Mouse (Mus musculus) limb, embryonic 12.5 days (tissue): Measurements from ENCODE around the gene Dnajb4. TPM values are rescaled to one million over a fixed set of nuclear protein-coding genes. Genes with fewer than 3 reads are reported as not detected.

Source experiments
- ATAC-seq: fragments of 200-750 bp; cut with Nextera tagmentation; 2 replicates; pipeline ENCODE4 v1.8.0; 2017; ENCODE audit warnings: low read depth, moderate TSS enrichment; ENCODE audit not compliant: insufficient number of reproducible peaks, insufficient read depth, low FRiP score, low TSS enrichment
- H3K27ac ChIP-seq: fragments of 300-500 bp; sonication (generic); 2 replicates; pipeline ENCODE4 v1.5.1; 2016; ENCODE audit warnings: mild to moderate bottlenecking, moderate library complexity
- H3K27me3 ChIP-seq: fragments of 300-500 bp; sonication (generic); 2 replicates; pipeline ENCODE4 v1.6.1; 2016; ENCODE audit warnings: mild to moderate bottlenecking, moderate library complexity
- H3K36me3 ChIP-seq: fragments of 300-500 bp; sonication (generic); 2 replicates; pipeline ENCODE4 v1.6.1; 2016; ENCODE audit warnings: mild to moderate bottlenecking, moderate library complexity
- H3K4me1 ChIP-seq: fragments of 300-500 bp; sonication (generic); replicated peaks from 2 replicates; pipeline ENCODE4 v1.6.1; 2016
- H3K4me2 ChIP-seq: fragments of 300-500 bp; sonication (generic); 2 replicates; pipeline ENCODE4 v1.6.1; 2016; ENCODE audit warnings: mild to moderate bottlenecking, moderate library complexity
- H3K4me3 ChIP-seq: fragments of 300-500 bp; sonication (generic); replicated peaks from 2 replicates; pipeline ENCODE4 v1.5.1; 2016; ENCODE audit warnings: mild to moderate bottlenecking
- H3K9ac ChIP-seq: fragments of 300-500 bp; sonication (generic); replicated peaks from 2 replicates; pipeline ENCODE4 v1.6.1; 2016; ENCODE audit warnings: mild to moderate bottlenecking, moderate library complexity
- H3K9me3 ChIP-seq: fragments of 300-500 bp; sonication (generic); 2 replicates; pipeline ENCODE4 v1.6.1; 2016; ENCODE audit warnings: mild to moderate bottlenecking, moderate library complexity
- WGBS: fragments of 180-500 bp; shearing (Covaris S2); methylation state at CpG from one replicate; pipeline ENCODE4 v1.1.7; 2016; 5-methylcytosine and 5-hydroxymethylcytosine counted together
- polyA plus RNA-seq: library from polyadenylated mRNA; unstranded; fragments of >200 nt; fragmentation: Nextera tagmentation; extraction: Ambion mirVana; gene quantifications from 2 replicates; pipeline ENCODE4 v1.2.1, GENCODE M21; 2016

Dnajb4 gene
- polyA plus RNA-seq, 1 experiment from 2014 or later: 36.8 TPM

- H3K9me3 ChIP-seq: no peaks in the 10 kb centered on the region
- H3K4me2 ChIP-seq: no peak overlapping the region
- H3K4me3 ChIP-seq: no peak overlapping the region
- peaks cover 13% of the 10 kb centered on the region for H3K27me3 ChIP-seq
- WGBS: 72% methylated on average over 7 of the region's 7 CpGs
- 0 out of 2 replicates have a peak, but pooled peaks cover 6% of the 10 kb centered on the region for H3K4me1 ChIP-seq
- no peak overlapping the region for H3K27ac ChIP-seq
- H3K9ac ChIP-seq: no peak overlapping the region
- no peak for ATAC-seq
- H3K36me3 ChIP-seq: no peaks in the 10 kb centered on the region
Measured at GRCm38 (mm10) chr3:152171862-152172261, 38.2 kb downstream of the Dnajb4 start.

GRCm38 (mm10) chr3:152171236-152171635, 38.9 kb downstream of the Dnajb4 start:
- Histone ChIP-seq H3K9me3 (no peaks in the 10 kb centered on the region), H3K27me3 (peaks cover 19% of the 10 kb centered on the region), H3K36me3 (no peaks in the 10 kb centered on the region), H3K4me1 (peaks cover 12% of the 10 kb centered on the region; the same call in 1 of the 2 replicates), H3K27ac (no peak overlapping the region), H3K9ac (no peak overlapping the region), H3K4me3 (no peak overlapping the region), H3K4me2 (no peak overlapping the region)
- WGBS: 63% methylated on average over 2 of the region's 2 CpGs
- ATAC-seq: no peak

- no peaks in the 10 kb centered on the region for H3K36me3 ChIP-seq
- WGBS: 45% methylated on average over 1 of the region's 1 CpGs
- H3K4me3 ChIP-seq: no peak overlapping the region
- no peak overlapping the region for H3K4me2 ChIP-seq
- H3K27me3 ChIP-seq: peaks cover 28% of the 10 kb centered on the region
- no peak overlapping the region for H3K9ac ChIP-seq
- ATAC-seq: no peak
- peaks cover 20% of the 10 kb centered on the region for H3K4me1 ChIP-seq
- no peaks in the 10 kb centered on the region for H3K9me3 ChIP-seq
- H3K27ac ChIP-seq: no peak overlapping the region
Measured at GRCm38 (mm10) chr3:152170407-152170806, 39.7 kb downstream of the Dnajb4 start.

- Histone ChIP-seq H3K4me1 (peaks cover 23% of the 10 kb centered on the region), H3K27me3 (peaks cover 38% of the 10 kb centered on the region), H3K36me3 (no peaks in the 10 kb centered on the region), H3K9ac (no peak overlapping the region), H3K4me2 (no peak overlapping the region), H3K9me3 (no peaks in the 10 kb centered on the region), H3K4me3 (no peak overlapping the region), H3K27ac (no peak overlapping the region)
- no peak for ATAC-seq
- WGBS: 93% methylated on average over 10 of the region's 10 CpGs
Measured at GRCm38 (mm10) chr3:152168007-152168406, 42.1 kb downstream of the Dnajb4 start.

- Histone ChIP-seq H3K4me2 (peak overlapping the region; percentile 98), H3K36me3 (no peaks in the 10 kb centered on the region), H3K4me1 (peaks cover 23% of the 10 kb centered on the region), H3K27me3 (peaks cover 38% of the 10 kb centered on the region), H3K9ac (peak overlapping the region; percentile 35), H3K9me3 (no peaks in the 10 kb centered on the region), H3K4me3 (peak overlapping the region; percentile 24), H3K27ac (no peak overlapping the region)
- no peak for ATAC-seq
- WGBS: 11% methylated on average over 29 of the region's 29 CpGs
Measured at GRCm38 (mm10) chr3:152166699-152167451, 43.2 kb downstream of the Dnajb4 start.

GRCm38 (mm10) chr3:152166099-152166423, 44.0 kb downstream of the Dnajb4 start, which contains the start of gene Gipc2:
Gene Gipc2, minus strand, starts transcription at chr3:152166230.
- no peaks in the 10 kb centered on the region for H3K36me3 ChIP-seq
- H3K9me3 ChIP-seq: no peaks in the 10 kb centered on the region
- H3K27me3 ChIP-seq: peaks cover 38% of the 10 kb centered on the region
- H3K9ac ChIP-seq: peak within 1 kb of the TSS; percentile 65
- H3K4me2 ChIP-seq: peak within 1 kb of the TSS; percentile 98
- no peak within 1 kb of the TSS for H3K27ac ChIP-seq
- peaks cover 23% of the 10 kb centered on the region for H3K4me1 ChIP-seq
- WGBS: 10% methylated on average over 10 of the region's 10 CpGs
- ATAC-seq: no peak
- peak within 1 kb of the TSS; percentile 56 for H3K4me3 ChIP-seq

GRCm38 (mm10) chr3:152165351-152166098, 44.6 kb downstream of the Dnajb4 start:
- Histone ChIP-seq H3K27ac (no peak overlapping the region), H3K4me2 (peak overlapping the region; percentile 98), H3K9ac (peak overlapping the region; percentile 65), H3K4me1 (peaks cover 23% of the 10 kb centered on the region), H3K4me3 (peak overlapping the region; percentile 56), H3K9me3 (no peaks in the 10 kb centered on the region), H3K27me3 (peaks cover 38% of the 10 kb centered on the region), H3K36me3 (no peaks in the 10 kb centered on the region)
- WGBS: under 1% methylated on average over 53 of the region's 53 CpGs
- ATAC-seq: peak; percentile 52; the same call in 1 of the 2 replicates

DNA sequence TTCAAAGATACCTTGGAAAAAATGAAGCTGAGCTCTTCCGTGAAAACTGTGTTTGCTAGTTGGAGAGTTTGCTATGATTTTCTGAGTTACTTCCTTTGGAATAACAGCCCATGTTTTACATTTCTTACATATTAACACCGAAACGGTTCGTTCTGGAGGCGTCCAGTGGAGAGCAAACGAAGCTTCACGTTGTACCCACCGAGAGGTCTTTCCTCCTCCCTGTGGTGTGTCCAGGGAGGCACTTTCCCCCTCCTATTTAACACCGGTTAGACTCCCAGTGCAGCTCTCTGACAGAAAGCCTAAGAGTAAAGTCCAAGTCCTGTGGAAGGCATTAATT, 45.1 kb downstream of the Dnajb4 start:
- no peak; the same call in 1 of the 2 replicates for ATAC-seq
- H3K36me3 ChIP-seq: no peaks in the 10 kb centered on the region
- H3K4me3 ChIP-seq: peak overlapping the region; percentile 56
- H3K9me3 ChIP-seq: no peaks in the 10 kb centered on the region
- 24% methylated on average over 9 of the region's 9 CpGs for WGBS
- H3K27me3 ChIP-seq: peaks cover 38% of the 10 kb centered on the region
- no peak overlapping the region for H3K9ac ChIP-seq
- H3K4me2 ChIP-seq: peak overlapping the region; percentile 98
- peaks cover 23% of the 10 kb centered on the region for H3K4me1 ChIP-seq
- H3K27ac ChIP-seq: no peak overlapping the region

GRCm38 (mm10) chr3:152163320-152163719, 46.8 kb downstream of the Dnajb4 start:
- Histone ChIP-seq H3K4me3 (no peak overlapping the region), H3K4me2 (no peak overlapping the region), H3K4me1 (peaks cover 23% of the 10 kb centered on the region), H3K27ac (no peak overlapping the region), H3K9ac (no peak overlapping the region), H3K36me3 (no peaks in the 10 kb centered on the region), H3K9me3 (no peaks in the 10 kb centered on the region), H3K27me3 (peaks cover 38% of the 10 kb centered on the region)
- WGBS: 86% methylated on average over 8 of the region's 8 CpGs
- ATAC-seq: no peak

- WGBS: 64% methylated on average over 4 of the region's 4 CpGs
- H3K9me3 ChIP-seq: no peaks in the 10 kb centered on the region
- no peak overlapping the region for H3K4me3 ChIP-seq
- no peak overlapping the region for H3K27ac ChIP-seq
- no peak overlapping the region for H3K4me2 ChIP-seq
- H3K9ac ChIP-seq: no peak overlapping the region
- peaks cover 12% of the 10 kb centered on the region for H3K27me3 ChIP-seq
- no peaks in the 10 kb centered on the region for H3K36me3 ChIP-seq
- no peak for ATAC-seq
- H3K4me1 ChIP-seq: peaks cover 6% of the 10 kb centered on the region
Measured at GRCm38 (mm10) chr3:152160607-152161006, 49.5 kb downstream of the Dnajb4 start.

GRCm38 (mm10) chr3:152159321-152159720, 50.8 kb downstream of the Dnajb4 start:
- Histone ChIP-seq H3K27me3 (peaks cover 3% of the 10 kb centered on the region; the same call in 1 of the 2 replicates), H3K4me3 (no peak overlapping the region), H3K9ac (no peak overlapping the region), H3K9me3 (no peaks in the 10 kb centered on the region), H3K36me3 (no peaks in the 10 kb centered on the region), H3K4me1 (no peaks in the 10 kb centered on the region), H3K27ac (no peak overlapping the region), H3K4me2 (no peak overlapping the region)
- no peak for ATAC-seq
